Mouse (Mus musculus) C2C12 (cell line): ENCODE data around the gene Map3k11. TPM values are rescaled to one million over a fixed set of nuclear protein-coding genes. Genes with fewer than 3 reads are reported as not detected.

ENCODE experiments used
- H3K27me3 ChIP-seq: one replicate; pipeline ENCODE4 v1.6.1; 2011; ENCODE audit not compliant: control insufficient read depth, insufficient read depth, insufficient read length
- H3K36me3 ChIP-seq: one replicate; pipeline ENCODE4 v1.6.1; 2011; ENCODE audit not compliant: control insufficient read depth, insufficient read depth
- H3K4me3 ChIP-seq: one replicate; pipeline ENCODE4 v1.5.1; 2011; ENCODE audit warnings: mild to moderate bottlenecking, control low read depth; ENCODE audit not compliant: poor library complexity, insufficient read depth, severe bottlenecking
- H3K79me2 ChIP-seq: one replicate; pipeline ENCODE4 v1.6.1; 2011; ENCODE audit not compliant: control insufficient read depth, insufficient read depth
- H3K79me3 ChIP-seq: one replicate; pipeline ENCODE4 v1.6.1; 2011; ENCODE audit warnings: low read depth, control low read depth
- H3ac ChIP-seq: one replicate; pipeline ENCODE3; 2011; ENCODE audit warnings: low read depth; ENCODE audit not compliant: control insufficient read depth, insufficient read length
- CEBPB ChIP-seq: IDR thresholded peaks from one replicate; pipeline ENCODE4 v1.6.1; 2011; ENCODE audit warnings: low read depth, mild to moderate bottlenecking, control low read depth, moderate library complexity
- CTCF ChIP-seq: IDR thresholded peaks from one replicate; pipeline ENCODE4 v1.5.1; 2011; ENCODE audit not compliant: control insufficient read depth, insufficient read depth, insufficient read length
- FOSL1 ChIP-seq: IDR thresholded peaks from one replicate; pipeline ENCODE4 v1.8.0; 2011; ENCODE audit warnings: mild to moderate bottlenecking, low read length; ENCODE audit not compliant: poor library complexity, insufficient read depth, severe bottlenecking
- MAX ChIP-seq: IDR thresholded peaks from one replicate; pipeline ENCODE4 v1.6.1; 2011; ENCODE audit warnings: mild to moderate bottlenecking, control low read depth
- MYOD1 ChIP-seq: IDR thresholded peaks from one replicate; pipeline ENCODE4 v1.6.1; 2011; ENCODE audit warnings: low read depth; ENCODE audit not compliant: control insufficient read depth, insufficient read length
- MYOG ChIP-seq: IDR thresholded peaks from one replicate; pipeline ENCODE4 v1.6.1; 2011; ENCODE audit not compliant: control insufficient read depth, insufficient read length; ENCODE audit errors: extremely low read depth
- USF1 ChIP-seq: IDR thresholded peaks from one replicate; pipeline ENCODE4 v1.6.1; 2011; ENCODE audit warnings: low read depth, mild to moderate bottlenecking, control low read depth, moderate library complexity
- polyA plus RNA-seq: library from polyadenylated mRNA; unstranded; fragments of >200 nt; fragmentation: generic; extraction: Trizol; gene quantifications from one replicate; pipeline ENCODE4 v1.2.1, GENCODE M21; 2012; ENCODE audit warnings: missing spikeins

Map3k11 gene
- polyA plus RNA-seq, 1 experiment, result 24.2 TPM

DNA sequence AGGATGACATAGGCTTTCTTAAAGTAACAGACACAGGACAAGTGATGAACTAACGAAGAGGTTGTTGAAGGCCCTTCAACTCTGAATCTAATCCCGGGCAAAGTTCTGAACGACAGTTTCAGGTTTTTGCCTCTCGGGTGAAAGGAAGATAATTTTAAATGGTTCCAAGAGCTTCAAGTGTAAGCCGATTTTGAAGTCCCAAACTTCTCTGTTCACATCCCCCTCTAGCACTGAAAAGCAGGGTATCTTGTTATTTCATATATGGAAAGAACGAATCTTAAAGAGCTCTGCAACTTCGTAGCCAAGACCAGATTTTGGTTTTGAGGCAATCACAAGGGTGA, 516 bp downstream of the Map3k11 start:
- TF ChIP-seq USF1 (no peak), MYOG (no peak), CTCF (no peak), CEBPB (no peak), MYOD1 (no peak), MAX (no peak)
- Histone ChIP-seq H3ac (peak overlapping the region; percentile 66), H3K27me3 (no peaks in the 10 kb centered on the region), H3K36me3 (peaks cover 24% of the 10 kb centered on the region), H3K79me2 (peaks cover 59% of the 10 kb centered on the region), H3K79me3 (peaks cover 44% of the 10 kb centered on the region), H3K4me3 (peak overlapping the region; percentile 89)

GRCm38 (mm10) chr19:5689565-5690342, 1.2 kb downstream of the Map3k11 start:
- Histone ChIP-seq H3K27me3 (no peaks in the 10 kb centered on the region), H3K79me3 (peaks cover 45% of the 10 kb centered on the region), H3K4me3 (peak overlapping the region; percentile 89), H3K36me3 (peaks cover 22% of the 10 kb centered on the region), H3K79me2 (peaks cover 62% of the 10 kb centered on the region), H3ac (peak overlapping the region; percentile 92)
- TF ChIP-seq MYOG (no peak), USF1 (no peak), MYOD1 (no peak), CTCF (no peak), FOSL1 (no peak), MAX (no peak), CEBPB (no peak)

- peak overlapping the region; percentile 92 for H3ac ChIP-seq
- peaks cover 24% of the 10 kb centered on the region for H3K36me3 ChIP-seq
- peaks cover 62% of the 10 kb centered on the region for H3K79me2 ChIP-seq
- H3K79me3 ChIP-seq, result peaks cover 45% of the 10 kb centered on the region
- H3K4me3 ChIP-seq, result peak overlapping the region; percentile 89
- no peaks in the 10 kb centered on the region for H3K27me3 ChIP-seq
- no peak for TF ChIP-seq CEBPB
- TF ChIP-seq FOSL1, result no peak
- TF ChIP-seq MYOD1, result no peak
- no peak for TF ChIP-seq MAX
- TF ChIP-seq USF1, result no peak
- no peak for TF ChIP-seq CTCF
- TF ChIP-seq MYOG, result no peak
Measured at GRCm38 (mm10) chr19:5690343-5690735, 1.8 kb downstream of the Map3k11 start.

GRCm38 (mm10) chr19:5691601-5692000, 3.1 kb downstream of the Map3k11 start:
- Histone ChIP-seq H3K79me3 (peaks cover 45% of the 10 kb centered on the region), H3K79me2 (peaks cover 62% of the 10 kb centered on the region), H3K27me3 (no peaks in the 10 kb centered on the region), H3K36me3 (peaks cover 25% of the 10 kb centered on the region), H3ac (peak overlapping the region; percentile 92), H3K4me3 (no peak overlapping the region)
- TF ChIP-seq CEBPB (no peak), FOSL1 (no peak), CTCF (no peak), USF1 (no peak), MYOG (no peak), MYOD1 (no peak), MAX (no peak)

- TF ChIP-seq CEBPB, result no peak
- no peak for TF ChIP-seq USF1
- no peak for TF ChIP-seq CTCF
- TF ChIP-seq MYOD1, result no peak
- no peak for TF ChIP-seq MYOG
- TF ChIP-seq FOSL1, result no peak
- no peak for TF ChIP-seq MAX
Measured at GRCm38 (mm10) chr19:5692086-5692912, 3.8 kb downstream of the Map3k11 start.

More at GRCm38 (mm10) chr19:5692086-5692912, 3.8 kb downstream of the Map3k11 start:
- Histone ChIP-seq H3K4me3 (peak overlapping the region; percentile 2), H3ac (peak overlapping the region; percentile 92), H3K27me3 (no peaks in the 10 kb centered on the region), H3K79me3 (peaks cover 45% of the 10 kb centered on the region), H3K36me3 (peaks cover 32% of the 10 kb centered on the region), H3K79me2 (peaks cover 58% of the 10 kb centered on the region)
